Mouse (Mus musculus) G1E (cell line): ENCODE data around the gene Mmp21. TPM values are rescaled to one million over a fixed set of nuclear protein-coding genes. Genes with fewer than 3 reads are reported as not detected.

Source experiments
- ATAC-seq: 2 replicates; pipeline ENCODE4 v1.8.0; 2016; ENCODE audit warnings: mild to moderate bottlenecking; ENCODE audit not compliant: insufficient number of reproducible peaks, poor library complexity, low FRiP score, severe bottlenecking; ENCODE audit errors: extremely low read depth
- DNase-seq: peaks from one replicate; pipeline ENCODE4 v3.0.0; 2012; ENCODE audit warnings: low spot score
- H3K27me3 ChIP-seq: 2 replicates; pipeline ENCODE4 v1.6.1; 2012; ENCODE audit warnings: mild to moderate bottlenecking, low read length, inconsistent platforms; ENCODE audit not compliant: insufficient read depth
- H3K36me3 ChIP-seq: replicated peaks from 2 replicates; pipeline ENCODE3; 2012; ENCODE audit warnings: mild to moderate bottlenecking, inconsistent platforms
- H3K4me1 ChIP-seq: 2 replicates; pipeline ENCODE4 v1.6.1; 2012; ENCODE audit warnings: low read depth, low read length, inconsistent platforms, mixed read lengths; ENCODE audit not compliant: insufficient read depth
- H3K4me3 ChIP-seq: 2 replicates; pipeline ENCODE4 v1.5.1; 2012; ENCODE audit warnings: low read depth, mild to moderate bottlenecking, inconsistent platforms, low read length, moderate library complexity, mixed read lengths
- H3K9me3 ChIP-seq: replicated peaks from 2 replicates; pipeline ENCODE4 v1.6.1; 2012; ENCODE audit warnings: inconsistent platforms
- CTCF ChIP-seq: IDR thresholded peaks from 2 replicates; pipeline ENCODE4 v1.5.1; 2012; ENCODE audit warnings: low read depth, low read length, inconsistent platforms, mixed read lengths
- GATA1 ChIP-seq: IDR thresholded peaks from 2 replicates; pipeline ENCODE4 v1.6.1; 2012; ENCODE audit warnings: borderline replicate concordance, low read length, inconsistent platforms, mixed read lengths
- GATA2 ChIP-seq: IDR thresholded peaks from 2 replicates; pipeline ENCODE4 v1.6.1; 2012; ENCODE audit warnings: low read depth, low read length, inconsistent platforms, borderline replicate concordance
- POLR2AphosphoS5 ChIP-seq: IDR thresholded peaks from 2 replicates; pipeline ENCODE4 v1.6.1; 2012; ENCODE audit warnings: low read depth, low read length, inconsistent platforms; ENCODE audit not compliant: insufficient replicate concordance
- TAL1 ChIP-seq: conservative IDR thresholded peaks from 2 replicates; pipeline ENCODE4 v1.6.1; 2012; ENCODE audit warnings: low read depth, low read length, inconsistent platforms, mixed read lengths
- polyA plus RNA-seq: library from polyadenylated mRNA; stranded (reverse); fragments of >175 nt; gene quantifications from 2 replicates; pipeline ENCODE4 v1.2.3, GENCODE M21; 2012
- total RNA-seq, 2 experiments: library from RNA; stranded (forward) in 1 of 2; stranded (reverse) in 1 of 2; fragments of 200-1000 nt in 1 of 2; fragments of >200 nt in 1 of 2; fragmentation: Nextera tagmentation in 1 of 2; gene quantifications; 2 replicates each; pipeline ENCODE4 v1.2.3; 2014 to 2017

The Mmp21 gene
- total RNA-seq (2014; fragmentation: Nextera tagmentation) (not detected in 2 replicates), total RNA-seq (2017) (not detected in 2 replicates), polyA plus RNA-seq (not detected in 2 replicates)

DNA sequence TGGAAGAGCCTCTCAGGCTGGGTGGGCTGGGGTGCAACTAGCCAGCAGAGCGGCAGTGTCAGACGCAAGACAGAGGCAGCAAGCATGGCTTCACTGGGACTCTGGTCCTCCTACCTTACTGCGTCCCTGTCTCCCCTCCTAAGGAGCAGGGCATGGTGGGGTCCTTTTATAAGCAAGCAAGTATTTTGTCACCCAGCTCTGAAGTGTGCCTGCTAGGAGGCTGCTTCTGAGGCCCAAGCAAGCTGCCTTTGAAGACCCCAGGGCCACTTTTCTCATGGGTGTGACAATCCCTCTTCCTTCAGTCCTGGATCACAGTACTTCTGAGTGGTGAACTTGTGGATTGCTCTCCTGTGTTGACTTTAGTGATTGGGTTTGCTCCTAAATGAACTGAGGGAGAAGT, at the start of gene Mmp21:
Gene Mmp21 (minus strand): TSS at position 101 of the 400 bp plus-strand sequence.
- Histone ChIP-seq H3K36me3 (peaks cover 32% of the 10 kb centered on the region), H3K9me3 (peaks cover 4% of the 10 kb centered on the region), H3K27me3 (peaks cover 9% of the 10 kb centered on the region; the same call in 1 of the 2 replicates), H3K4me1 (peaks cover 3% of the 10 kb centered on the region; the same call in 1 of the 2 replicates), H3K4me3 (no peak within 1 kb of the TSS)
- no peak for ATAC-seq
- no peak for TF ChIP-seq POLR2AphosphoS5
- no peak for TF ChIP-seq TAL1
- TF ChIP-seq GATA1, result no peak
- TF ChIP-seq GATA2, result no peak
- no peak for TF ChIP-seq CTCF
- DNase-seq, result no peak

DNA sequence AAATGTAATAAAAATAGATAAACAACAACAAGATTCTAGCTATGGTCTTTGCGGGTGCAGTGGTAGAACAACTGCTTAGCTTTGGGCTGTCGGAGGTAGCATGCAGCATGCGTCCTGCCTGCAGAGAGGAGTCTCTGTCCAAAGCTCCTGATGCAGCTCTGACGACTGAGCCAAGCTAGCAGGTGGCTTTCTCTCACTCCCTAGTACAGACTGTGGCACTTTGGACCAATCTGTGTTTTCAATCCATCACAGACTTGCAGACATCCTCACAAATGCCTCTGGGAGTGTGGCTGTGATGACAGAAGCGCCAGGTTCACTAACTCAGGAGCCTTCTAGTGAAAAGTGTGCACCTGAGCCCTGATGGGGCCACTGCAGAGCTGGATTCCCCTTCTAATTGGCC, 49.5 kb upstream of the Mmp21 start:
- H3K4me1 ChIP-seq, result no peaks in the 10 kb centered on the region
- no peak for ATAC-seq
- H3K36me3 ChIP-seq, result peaks cover 76% of the 10 kb centered on the region
- no peaks in the 10 kb centered on the region for H3K27me3 ChIP-seq
- TF ChIP-seq GATA1, result no peak
- no peak for TF ChIP-seq GATA2
- TF ChIP-seq POLR2AphosphoS5, result no peak
- TF ChIP-seq TAL1, result no peak
- no peak for TF ChIP-seq CTCF
- H3K4me3 ChIP-seq, result no peak overlapping the region
- DNase-seq, result no peak
- H3K9me3 ChIP-seq, result no peaks in the 10 kb centered on the region

DNA sequence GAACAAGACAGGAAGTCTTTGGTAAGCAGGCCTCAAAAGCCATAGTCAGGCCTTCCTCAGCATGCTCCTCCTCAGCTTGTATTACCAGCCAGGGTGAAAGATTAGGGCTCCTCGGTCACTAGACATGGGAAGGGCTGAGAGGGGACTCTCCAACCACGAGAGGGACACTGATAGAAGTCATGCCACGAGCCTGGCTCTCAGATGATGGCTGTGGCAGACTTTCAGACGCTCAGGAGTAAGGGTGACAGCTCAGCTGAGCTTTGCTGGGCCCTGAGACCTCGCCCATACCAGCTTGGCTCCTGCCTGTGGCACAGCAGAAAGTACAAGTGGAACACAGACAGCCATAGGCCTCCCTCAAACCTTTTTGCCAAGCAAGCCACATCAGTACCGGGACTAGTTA, 47.2 kb upstream of the Mmp21 start:
- Histone ChIP-seq H3K9me3 (no peaks in the 10 kb centered on the region), H3K4me1 (no peaks in the 10 kb centered on the region), H3K36me3 (peaks cover 78% of the 10 kb centered on the region), H3K27me3 (no peaks in the 10 kb centered on the region), H3K4me3 (no peak overlapping the region)
- TF ChIP-seq GATA2, result no peak
- TF ChIP-seq TAL1, result no peak
- no peak for TF ChIP-seq POLR2AphosphoS5
- TF ChIP-seq CTCF, result no peak
- ATAC-seq, result no peak
- DNase-seq, result no peak

DNA sequence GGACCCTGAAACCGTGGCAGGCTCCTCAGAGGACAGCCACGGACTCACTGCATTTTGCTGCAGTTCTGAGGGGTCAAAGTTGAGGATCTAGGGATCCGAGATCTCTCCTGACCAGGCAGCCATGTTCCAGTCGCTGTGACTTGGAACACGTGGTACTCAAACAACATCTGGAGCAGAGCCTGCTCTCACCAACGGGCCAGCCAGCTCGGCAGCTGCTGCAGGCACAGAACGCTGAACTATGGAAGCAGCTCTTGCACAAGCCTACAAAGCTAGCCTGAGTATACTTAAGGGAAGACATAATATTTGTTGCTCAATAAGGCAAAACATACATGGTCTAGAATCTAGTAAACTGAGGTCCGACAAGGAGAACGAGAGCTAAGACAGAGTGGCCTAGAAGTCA, 45.7 kb upstream of the Mmp21 start:
- Histone ChIP-seq H3K27me3 (no peaks in the 10 kb centered on the region), H3K36me3 (peaks cover 79% of the 10 kb centered on the region), H3K4me1 (no peaks in the 10 kb centered on the region), H3K9me3 (no peaks in the 10 kb centered on the region), H3K4me3 (no peak overlapping the region)
- no peak for DNase-seq
- ATAC-seq, result no peak
- no peak for TF ChIP-seq GATA2
- TF ChIP-seq POLR2AphosphoS5, result no peak
- no peak for TF ChIP-seq CTCF
- TF ChIP-seq GATA1, result no peak
- TF ChIP-seq TAL1, result no peak

DNA sequence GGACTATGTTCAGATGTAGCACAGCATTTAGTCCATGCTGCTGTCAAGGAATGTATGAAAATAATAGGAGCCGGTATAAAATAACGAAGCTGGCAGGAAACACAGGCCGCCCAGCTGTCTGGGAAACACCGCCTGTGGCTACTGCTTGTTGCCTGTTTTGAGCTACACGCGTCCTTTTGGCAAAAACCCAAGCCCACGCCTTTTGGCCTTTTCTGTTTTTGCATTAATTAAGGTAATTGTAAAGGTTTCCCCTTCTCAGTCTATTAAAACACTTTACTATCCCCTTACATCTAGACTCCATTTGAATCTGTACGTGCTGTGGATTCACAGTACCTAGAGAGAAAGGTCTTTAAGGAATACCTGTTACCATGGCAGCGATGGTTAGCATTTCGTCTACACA, 45.0 kb upstream of the Mmp21 start:
- Histone ChIP-seq H3K9me3 (no peaks in the 10 kb centered on the region), H3K36me3 (peaks cover 84% of the 10 kb centered on the region), H3K4me3 (no peak overlapping the region), H3K27me3 (no peaks in the 10 kb centered on the region), H3K4me1 (no peaks in the 10 kb centered on the region)
- no peak for DNase-seq
- TF ChIP-seq TAL1 (no peak), CTCF (no peak), GATA1 (no peak), GATA2 (no peak), POLR2AphosphoS5 (no peak)
- ATAC-seq, result no peak

DNA sequence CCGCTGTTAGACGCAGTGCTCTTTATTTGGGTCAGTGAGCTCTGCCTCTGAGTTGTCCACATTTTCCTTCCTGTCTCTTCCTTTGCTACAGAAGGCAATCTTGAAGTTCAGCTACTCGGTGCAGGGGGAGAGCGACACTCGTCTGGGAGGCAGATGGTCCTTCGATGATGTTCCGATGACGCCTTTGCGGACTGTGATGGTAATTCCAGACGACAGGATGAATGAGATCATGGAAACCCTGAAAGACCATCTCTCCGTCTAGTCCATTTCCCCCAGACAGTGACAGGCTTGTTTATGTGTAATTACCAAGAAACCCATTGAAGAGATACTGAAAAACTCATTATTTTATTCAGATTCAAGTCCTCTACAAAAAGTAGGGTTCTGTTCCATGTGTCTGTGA, 40.8 kb upstream of the Mmp21 start:
- Histone ChIP-seq H3K36me3 (peaks cover 99% of the 10 kb centered on the region), H3K4me1 (no peaks in the 10 kb centered on the region), H3K9me3 (no peaks in the 10 kb centered on the region), H3K27me3 (no peaks in the 10 kb centered on the region), H3K4me3 (no peak overlapping the region)
- TF ChIP-seq GATA2 (no peak), CTCF (no peak), TAL1 (no peak), GATA1 (no peak), POLR2AphosphoS5 (no peak)
- no peak for DNase-seq
- no peak for ATAC-seq
